Mouse (Mus musculus): ENCODE data around the gene 0610037L13Rik. TPM values are rescaled to one million over a fixed set of nuclear protein-coding genes. Genes with fewer than 3 reads are reported as not detected.

0610037L13Rik gene
- total and polyA plus RNA-seq, 2 experiments from 2014 or later: 63.7 to 102 TPM

DNA sequence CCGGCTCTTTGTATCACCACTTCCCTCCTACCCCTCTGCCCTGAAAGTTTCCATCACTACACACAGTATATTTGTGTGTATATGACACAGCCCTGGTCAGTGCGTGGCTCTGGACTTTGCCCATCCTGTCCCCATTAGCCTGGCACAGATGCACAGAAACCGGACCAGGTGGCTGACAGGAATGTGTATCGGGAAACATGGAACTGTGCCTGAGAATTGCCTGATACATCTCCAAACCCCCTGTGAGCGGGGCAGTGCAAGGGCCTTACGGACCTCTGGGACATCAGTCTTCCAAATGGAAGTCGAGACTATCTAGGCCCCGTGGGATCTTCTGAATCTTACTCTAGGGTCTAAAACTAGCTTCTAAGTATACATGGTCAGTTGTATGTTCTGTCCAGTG is 36.3 kb upstream of the 0610037L13Rik start:
- H3K4me3 ChIP-seq (ENCODE audit: low read depth, low read length): no peak overlapping the region
- H3K36me3 ChIP-seq (ENCODE audit: insufficient read depth): peaks cover 97% of the 10 kb centered on the region
- 94% methylated on average over 8 of the region's 8 CpGs for WGBS
- H3K27ac ChIP-seq (ENCODE audit: low read depth, low read length): no peak overlapping the region
- H3K27me3 ChIP-seq (ENCODE audit: insufficient read depth, low read length): no peaks in the 10 kb centered on the region
- no peaks in the 10 kb centered on the region for H3K4me1 ChIP-seq (ENCODE audit: insufficient read depth)
- H3K9ac ChIP-seq: no peak overlapping the region
- H3K4me2 ChIP-seq (ENCODE audit: low read depth): no peak overlapping the region
- ATAC-seq: no peak
- no peak for TF ChIP-seq CTCF (IDR thresholded peaks at IDR 0.05; ENCODE audit: low read depth)
- no peak for DNase-seq
- H3K9me3 ChIP-seq (ENCODE audit: low read length): no peaks in the 10 kb centered on the region

DNA sequence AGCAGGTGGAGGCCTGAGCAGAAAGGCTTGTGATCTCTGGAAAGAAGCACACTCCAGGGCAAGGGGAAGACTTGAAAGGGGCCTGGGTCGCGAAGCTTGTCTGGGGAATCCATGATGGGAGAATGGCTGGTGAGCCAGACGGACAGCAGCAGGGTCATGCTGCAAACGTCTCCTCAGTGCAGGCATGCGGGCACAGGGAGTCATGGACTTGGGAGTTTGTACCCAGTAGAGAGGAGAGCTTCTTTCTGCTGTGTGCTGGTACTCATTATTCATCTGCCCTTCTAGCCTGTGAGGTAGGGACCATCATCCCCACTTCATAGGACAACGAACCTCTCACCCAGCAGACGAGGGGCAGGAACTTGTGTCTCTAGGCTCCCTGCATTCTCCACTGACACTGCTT is 35.8 kb upstream of the 0610037L13Rik start:
- H3K27me3 ChIP-seq (ENCODE audit: insufficient read depth, low read length): no peaks in the 10 kb centered on the region
- no peaks in the 10 kb centered on the region for H3K9me3 ChIP-seq (ENCODE audit: low read length)
- 91% methylated on average over 7 of the region's 7 CpGs for WGBS
- no peak overlapping the region for H3K4me3 ChIP-seq (ENCODE audit: low read depth, low read length)
- H3K4me2 ChIP-seq (ENCODE audit: low read depth): no peak overlapping the region
- DNase-seq: no peak
- no peak overlapping the region for H3K27ac ChIP-seq (ENCODE audit: low read depth, low read length)
- no peaks in the 10 kb centered on the region for H3K4me1 ChIP-seq (ENCODE audit: insufficient read depth)
- ATAC-seq: no peak
- H3K36me3 ChIP-seq (ENCODE audit: insufficient read depth): peaks cover 97% of the 10 kb centered on the region
- TF ChIP-seq CTCF (IDR thresholded peaks at IDR 0.05; ENCODE audit: low read depth): no peak
- no peak overlapping the region for H3K9ac ChIP-seq

DNA sequence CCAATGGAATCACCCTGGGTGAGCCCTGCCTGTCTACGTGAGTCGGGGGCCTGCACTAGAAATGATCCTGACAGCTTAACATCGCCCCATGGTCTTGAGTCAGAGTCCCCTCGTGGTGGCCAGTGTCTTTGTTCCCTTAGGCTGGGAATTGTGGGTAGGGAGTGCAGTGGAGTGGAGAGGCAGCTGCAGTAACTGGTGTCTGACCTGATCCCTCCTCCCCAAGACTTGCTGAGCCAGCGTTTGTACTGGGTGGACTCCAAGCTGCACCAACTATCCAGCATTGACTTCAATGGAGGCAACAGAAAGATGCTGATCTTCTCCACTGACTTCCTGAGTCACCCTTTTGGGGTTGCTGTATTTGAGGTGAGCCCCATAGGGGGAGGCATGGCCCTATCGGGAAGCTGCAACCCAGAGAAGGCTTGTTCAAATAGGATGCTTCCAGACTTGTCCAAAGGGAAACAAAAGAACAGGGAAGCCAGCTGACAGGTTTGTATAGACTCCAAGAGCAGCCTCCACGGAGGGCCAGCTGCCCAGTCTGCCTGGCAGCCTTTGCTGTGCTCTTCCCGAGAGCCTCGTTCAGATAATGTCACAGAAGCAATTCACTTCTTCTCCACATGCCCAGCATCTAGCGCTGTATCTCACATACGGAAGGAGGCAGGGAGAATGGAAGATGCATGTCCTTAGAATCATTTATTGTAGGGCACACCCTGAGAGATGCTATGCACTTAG is 32.5 kb upstream of the 0610037L13Rik start:
- ATAC-seq (peak; percentile 70), DNase-seq (peak; percentile 57)
- peak; percentile 47 for TF ChIP-seq CTCF (IDR thresholded peaks at IDR 0.05; ENCODE audit: low read depth)
- Histone ChIP-seq H3K4me1 (ENCODE audit: insufficient read depth) (no peaks in the 10 kb centered on the region), H3K9me3 (ENCODE audit: low read length) (no peaks in the 10 kb centered on the region), H3K27ac (ENCODE audit: low read depth, low read length) (peak overlapping the region; percentile 21; the same call in 1 of the 2 replicates), H3K36me3 (ENCODE audit: insufficient read depth) (peaks cover 99% of the 10 kb centered on the region), H3K4me3 (ENCODE audit: low read depth, low read length) (no peak overlapping the region), H3K4me2 (ENCODE audit: low read depth) (no peak overlapping the region), H3K27me3 (ENCODE audit: insufficient read depth, low read length) (no peaks in the 10 kb centered on the region), H3K9ac (no peak overlapping the region)
- WGBS: 62% methylated on average over 11 of the region's 11 CpGs

DNA sequence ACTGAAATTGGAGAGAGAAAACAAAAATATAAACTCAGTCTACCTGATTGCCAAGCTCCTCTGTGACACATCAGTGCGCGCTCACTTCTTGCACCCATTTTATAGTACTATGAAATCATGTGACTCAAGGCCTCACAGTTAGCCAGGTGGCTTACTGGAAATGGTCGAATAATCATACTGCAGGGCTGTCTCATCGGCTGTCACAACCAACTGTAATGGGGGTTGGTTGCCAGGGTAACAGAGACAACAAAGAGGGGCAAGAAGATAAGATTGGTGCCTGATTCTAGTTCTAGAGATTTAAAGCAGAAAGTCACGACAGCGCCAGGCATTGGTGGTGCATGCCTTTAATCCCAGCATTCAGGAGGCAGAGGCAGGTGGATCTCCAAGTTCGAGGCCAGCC is 30.6 kb upstream of the 0610037L13Rik start:
- no peak for TF ChIP-seq CTCF (IDR thresholded peaks at IDR 0.05; ENCODE audit: low read depth)
- Histone ChIP-seq H3K27ac (ENCODE audit: low read depth, low read length) (no peak overlapping the region), H3K9ac (no peak overlapping the region), H3K4me1 (ENCODE audit: insufficient read depth) (no peaks in the 10 kb centered on the region), H3K36me3 (ENCODE audit: insufficient read depth) (peaks cover 96% of the 10 kb centered on the region), H3K4me2 (ENCODE audit: low read depth) (no peak overlapping the region), H3K9me3 (ENCODE audit: low read length) (no peaks in the 10 kb centered on the region), H3K4me3 (ENCODE audit: low read depth, low read length) (no peak overlapping the region), H3K27me3 (ENCODE audit: insufficient read depth, low read length) (no peaks in the 10 kb centered on the region)
- WGBS: 82% methylated on average over 7 of the region's 7 CpGs
- ATAC-seq (no peak), DNase-seq (no peak)

DNA sequence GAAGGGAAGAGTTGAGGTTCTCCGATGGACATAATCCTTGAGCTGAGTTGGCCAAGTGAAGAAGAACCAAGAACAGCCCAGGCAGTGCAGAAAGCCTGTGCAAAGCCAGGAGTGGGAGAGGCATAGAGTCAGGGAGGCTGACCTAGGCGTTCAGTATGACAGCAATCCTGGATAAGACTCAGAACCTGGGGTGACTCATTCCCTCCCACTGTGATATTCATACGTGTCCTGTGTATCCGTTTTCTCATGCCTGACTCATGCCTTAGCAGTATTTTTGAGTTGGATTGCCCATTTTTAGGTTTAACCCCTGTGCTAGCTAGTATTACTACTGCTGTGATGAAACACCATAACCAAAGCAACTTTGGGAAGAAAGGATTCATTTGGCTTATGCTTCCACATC is 24.7 kb upstream of the 0610037L13Rik start:
- H3K36me3 ChIP-seq (ENCODE audit: insufficient read depth): peaks cover 72% of the 10 kb centered on the region
- H3K27ac ChIP-seq (ENCODE audit: low read depth, low read length): no peak overlapping the region
- no peaks in the 10 kb centered on the region for H3K4me1 ChIP-seq (ENCODE audit: insufficient read depth)
- no peak overlapping the region for H3K4me2 ChIP-seq (ENCODE audit: low read depth)
- DNase-seq: no peak
- no peak overlapping the region for H3K4me3 ChIP-seq (ENCODE audit: low read depth, low read length)
- H3K27me3 ChIP-seq (ENCODE audit: insufficient read depth, low read length): no peaks in the 10 kb centered on the region
- no peak for ATAC-seq
- no peaks in the 10 kb centered on the region for H3K9me3 ChIP-seq (ENCODE audit: low read length)
- H3K9ac ChIP-seq: no peak overlapping the region
- WGBS: 84% methylated on average over 4 of the region's 4 CpGs
- TF ChIP-seq CTCF (IDR thresholded peaks at IDR 0.05; ENCODE audit: low read depth): no peak

DNA sequence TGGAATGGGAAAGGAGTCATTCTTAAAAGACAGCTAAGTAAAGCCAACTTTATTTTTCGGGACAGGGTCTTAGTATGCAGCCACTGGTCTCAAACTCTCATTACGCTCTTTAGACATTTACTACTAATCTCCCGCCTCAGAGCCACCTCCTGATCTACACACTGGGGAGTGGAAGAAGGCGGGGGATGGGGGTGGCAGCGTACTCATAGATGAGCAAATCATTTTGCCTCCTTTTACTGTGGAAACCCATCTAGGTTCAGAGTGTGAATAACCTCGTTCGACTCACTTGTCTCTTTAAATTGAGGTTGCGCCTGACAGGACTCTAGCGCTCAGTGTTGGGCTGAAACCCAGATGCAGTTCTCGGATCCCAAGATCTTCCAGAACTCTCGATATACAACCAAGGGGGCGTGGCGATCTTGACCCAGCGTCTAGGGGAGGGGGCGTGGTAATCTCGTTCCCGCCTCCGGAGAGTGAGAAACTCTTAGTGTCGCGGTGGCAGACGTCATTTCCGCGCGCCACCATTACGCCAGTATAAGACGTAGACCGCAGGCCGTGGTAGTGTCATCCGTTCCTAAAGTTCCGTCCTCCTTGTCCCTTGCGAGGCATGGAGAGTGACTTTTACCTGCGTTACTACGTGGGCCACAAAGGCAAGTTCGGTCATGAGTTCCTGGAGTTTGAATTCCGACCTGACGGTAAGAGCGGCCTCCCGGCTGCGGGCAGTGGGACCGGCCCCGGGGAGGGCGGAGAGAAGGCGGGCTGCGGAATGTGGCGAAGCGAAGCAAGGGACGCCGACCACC is 10.2 kb upstream of the 0610037L13Rik start, which contains the start of gene Magoh:
Gene Magoh (plus strand): TSS at position 502 of the 797 bp plus-strand sequence.
- Histone ChIP-seq H3K9me3 (ENCODE audit: low read length) (no peaks in the 10 kb centered on the region), H3K27ac (ENCODE audit: low read depth, low read length) (peak within 1 kb of the TSS; percentile 60), H3K4me1 (ENCODE audit: insufficient read depth) (peaks cover 4% of the 10 kb centered on the region; the same call in 1 of the 2 replicates), H3K9ac (peak within 1 kb of the TSS; percentile 70), H3K4me3 (ENCODE audit: low read depth, low read length) (peak within 1 kb of the TSS; percentile 80), H3K4me2 (ENCODE audit: low read depth) (peak within 1 kb of the TSS; percentile 65), H3K36me3 (ENCODE audit: insufficient read depth) (peaks cover 34% of the 10 kb centered on the region), H3K27me3 (ENCODE audit: insufficient read depth, low read length) (no peaks in the 10 kb centered on the region)
- 4% methylated on average over 48 of the region's 48 CpGs for WGBS
- DNase-seq: peak; percentile 97
- peak; percentile 97 for ATAC-seq
- no peak for TF ChIP-seq CTCF (IDR thresholded peaks at IDR 0.05; ENCODE audit: low read depth)

DNA sequence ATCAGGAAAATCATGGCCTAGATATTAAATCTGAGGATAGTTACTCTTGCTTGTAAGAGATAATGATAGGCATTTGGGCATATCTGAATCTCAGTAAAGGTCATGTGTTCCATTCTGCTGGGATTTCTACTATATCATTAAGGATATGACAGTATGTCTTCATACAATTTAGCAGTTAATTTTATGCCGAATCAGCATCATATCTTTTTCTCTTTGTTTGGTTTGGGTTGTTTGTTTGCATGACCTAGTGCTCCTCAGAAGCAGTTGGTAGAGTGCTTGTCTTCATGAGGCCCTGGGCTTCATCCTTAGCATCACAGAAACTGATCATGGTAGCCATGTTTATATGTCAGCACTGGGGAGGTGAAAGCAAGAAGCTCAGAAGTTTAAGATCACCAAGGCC is 8.0 kb upstream of the 0610037L13Rik start:
- Histone ChIP-seq H3K4me3 (ENCODE audit: low read depth, low read length) (no peak overlapping the region), H3K27ac (ENCODE audit: low read depth, low read length) (no peak overlapping the region), H3K4me1 (ENCODE audit: insufficient read depth) (peaks cover 4% of the 10 kb centered on the region; the same call in 1 of the 2 replicates), H3K9me3 (ENCODE audit: low read length) (no peaks in the 10 kb centered on the region), H3K9ac (no peak overlapping the region), H3K4me2 (ENCODE audit: low read depth) (no peak overlapping the region), H3K36me3 (ENCODE audit: insufficient read depth) (peaks cover 47% of the 10 kb centered on the region), H3K27me3 (ENCODE audit: insufficient read depth, low read length) (no peaks in the 10 kb centered on the region)
- DNase-seq (no peak), ATAC-seq (no peak)
- TF ChIP-seq CTCF (IDR thresholded peaks at IDR 0.05; ENCODE audit: low read depth): no peak
- 91% methylated on average over 1 of the region's 1 CpGs for whole genome bisulfite sequencing

Measured in forebrain, postnatal 0 days (tissue).